Mouse (Mus musculus) heart, postnatal 0 days (tissue): Measurements from ENCODE around the gene Tardbp. TPM values are rescaled to one million over a fixed set of nuclear protein-coding genes. Genes with fewer than 3 reads are reported as not detected.

Experiments
- ATAC-seq: fragments of 200-750 bp; cut with Nextera tagmentation; 2 replicates; pipeline ENCODE4 v1.8.0; 2017; ENCODE audit warnings: low read depth, moderate number of reproducible peaks, moderate library complexity; ENCODE audit not compliant: insufficient read depth
- DNase-seq: peaks from one replicate; pipeline ENCODE4 v3.0.0-alpha.2; 2016; ENCODE audit warnings: low spot score
- H3K27ac ChIP-seq: fragments of 300-500 bp; sonication (generic); 2 replicates; pipeline ENCODE4 v1.5.1; 2014; ENCODE audit warnings: low read depth, mild to moderate bottlenecking
- H3K27me3 ChIP-seq: fragments of 300-500 bp; sonication (generic); 2 replicates; pipeline ENCODE4 v1.6.1; 2014; ENCODE audit warnings: low read length, mixed read lengths; ENCODE audit not compliant: control insufficient read depth, insufficient read depth
- H3K36me3 ChIP-seq: fragments of 300-500 bp; sonication (generic); replicated peaks from 2 replicates; pipeline ENCODE4 v1.6.1; 2014; ENCODE audit warnings: low read length, mixed read lengths; ENCODE audit not compliant: control insufficient read depth, insufficient read depth
- H3K4me1 ChIP-seq: fragments of 300-500 bp; sonication (generic); 2 replicates; pipeline ENCODE4 v1.6.1; 2014; ENCODE audit warnings: antibody characterized with exemption; ENCODE audit not compliant: control insufficient read depth, insufficient read depth
- H3K4me2 ChIP-seq: fragments of 300-500 bp; sonication (generic); 2 replicates; pipeline ENCODE4 v1.6.1; 2014; ENCODE audit warnings: low read depth, mild to moderate bottlenecking, low read length, moderate library complexity
- H3K4me3 ChIP-seq: fragments of 300-500 bp; sonication (generic); 2 replicates; pipeline ENCODE4 v1.5.1; 2014; ENCODE audit warnings: low read depth, low read length
- H3K9ac ChIP-seq: fragments of 300-500 bp; sonication (generic); replicated peaks from 2 replicates; pipeline ENCODE4 v1.6.1; 2014; ENCODE audit warnings: low read depth, low read length, mixed read lengths
- H3K9me3 ChIP-seq: fragments of 300-500 bp; sonication (generic); replicated peaks from 2 replicates; pipeline ENCODE4 v1.6.1; 2016; ENCODE audit warnings: low read length; ENCODE audit not compliant: control insufficient read depth
- CTCF ChIP-seq: IDR thresholded peaks from 2 replicates; pipeline ENCODE4 v1.5.1; 2016; ENCODE audit warnings: antibody characterized with exemption, control low read depth, low read depth
- EP300 ChIP-seq: IDR thresholded peaks from 2 replicates; pipeline ENCODE4 v1.6.1; 2016; ENCODE audit warnings: antibody characterized with exemption, low read depth
- WGBS: fragments of 180-500 bp; shearing (Covaris S2); extraction: QIAGEN DNeasy Blood & Tissue Kit; methylation state at CpG from one replicate; pipeline ENCODE4 v1.1.7; 2014; 5-methylcytosine and 5-hydroxymethylcytosine counted together
- polyA plus RNA-seq: library from polyadenylated mRNA; unstranded; fragments of >200 nt; fragmentation: Nextera tagmentation; extraction: Ambion mirVana; gene quantifications from 2 replicates; pipeline ENCODE4 v1.2.1, GENCODE M21; 2015
- total RNA-seq: library from RNA; depleted of rRNA; stranded (reverse); fragments of >200 nt; gene quantifications from 2 replicates; pipeline ENCODE4 v1.2.3, GENCODE M21; 2014; ENCODE audit warnings: low replicate concordance

Tardbp gene
- total and polyA plus RNA-seq, 2 experiments from 2014 or later, result 89.9 to 93.5 TPM

DNA sequence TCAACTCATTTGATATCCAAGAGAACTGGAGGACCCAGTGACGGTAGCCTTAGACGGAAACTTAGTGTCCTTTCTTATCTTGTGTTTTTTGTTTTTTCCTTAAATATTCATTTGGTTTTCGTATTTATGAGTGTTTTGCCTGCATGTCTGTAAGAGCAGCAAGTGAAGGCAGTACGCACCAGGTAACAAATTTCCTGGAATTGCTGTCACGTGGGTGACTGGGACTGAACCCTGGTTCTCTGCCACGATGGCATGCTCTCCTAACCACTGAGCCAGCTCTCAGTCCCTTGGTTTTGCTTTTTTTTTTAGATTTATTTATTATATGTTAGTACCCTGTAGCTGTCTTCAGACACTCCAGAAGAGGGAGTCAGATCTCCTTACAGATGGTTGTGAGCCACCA, 18.1 kb upstream of the Tardbp start:
- H3K27ac ChIP-seq, result no peak overlapping the region
- H3K4me3 ChIP-seq, result no peak overlapping the region
- no peaks in the 10 kb centered on the region for H3K27me3 ChIP-seq
- DNase-seq (no peak), ATAC-seq (no peak)
- TF ChIP-seq CTCF (no peak), EP300 (no peak)
- no peaks in the 10 kb centered on the region for H3K9me3 ChIP-seq
- no peak overlapping the region for H3K4me2 ChIP-seq
- WGBS, result 78% methylated on average over 6 of the region's 6 CpGs
- H3K9ac ChIP-seq, result no peak overlapping the region
- H3K4me1 ChIP-seq, result peaks cover 6% of the 10 kb centered on the region; the same call in 1 of the 2 replicates
- no peaks in the 10 kb centered on the region for H3K36me3 ChIP-seq

GRCm38 (mm10) chr4:148644157-148644511, 17.3 kb upstream of the Tardbp start:
- TF ChIP-seq EP300, result no peak
- TF ChIP-seq CTCF, result peak; percentile 76
- H3K27me3 ChIP-seq, result no peaks in the 10 kb centered on the region
- DNase-seq (peak; percentile 70), ATAC-seq (0 out of 2 replicates have a peak, but pooled peaks have one; percentile 12)
- H3K4me2 ChIP-seq, result peak overlapping the region; percentile 58
- H3K4me1 ChIP-seq, result peaks cover 6% of the 10 kb centered on the region; the same call in 1 of the 2 replicates
- no peaks in the 10 kb centered on the region for H3K36me3 ChIP-seq
- H3K27ac ChIP-seq, result no peak overlapping the region
- H3K9ac ChIP-seq, result no peak overlapping the region
- H3K9me3 ChIP-seq, result no peaks in the 10 kb centered on the region
- peak overlapping the region; percentile 22; the same call in 1 of the 2 replicates for H3K4me3 ChIP-seq
- WGBS, result 5% methylated on average over 9 of the region's 9 CpGs

- no peaks in the 10 kb centered on the region for H3K36me3 ChIP-seq
- no peak for TF ChIP-seq EP300
- no peak for TF ChIP-seq CTCF
- ATAC-seq, result 0 out of 2 replicates have a peak, but pooled peaks have one; percentile 12
- H3K4me3 ChIP-seq, result peak within 1 kb of the TSS; percentile 22; the same call in 1 of the 2 replicates
- no peaks in the 10 kb centered on the region for H3K27me3 ChIP-seq
- no peak for DNase-seq
- H3K9me3 ChIP-seq, result no peaks in the 10 kb centered on the region
- peak within 1 kb of the TSS; percentile 58 for H3K4me2 ChIP-seq
- WGBS, result 47% methylated on average over 15 of the region's 15 CpGs
- H3K4me1 ChIP-seq, result peaks cover 6% of the 10 kb centered on the region; the same call in 1 of the 2 replicates
- H3K27ac ChIP-seq, result no peak within 1 kb of the TSS
- H3K9ac ChIP-seq, result no peak within 1 kb of the TSS
Measured at GRCm38 (mm10) chr4:148643291-148644156, 16.7 kb upstream of the Tardbp start, which contains the start of gene Gm572. Gm572 (plus strand) TSS chr4:148643317.

GRCm38 (mm10) chr4:148641121-148641520, 14.3 kb upstream of the Tardbp start:
- DNase-seq, result no peak
- no peaks in the 10 kb centered on the region for H3K27me3 ChIP-seq
- H3K27ac ChIP-seq, result no peak overlapping the region
- WGBS, result 81% methylated on average over 5 of the region's 5 CpGs
- H3K4me2 ChIP-seq, result no peak overlapping the region
- H3K36me3 ChIP-seq, result no peaks in the 10 kb centered on the region
- no peaks in the 10 kb centered on the region for H3K9me3 ChIP-seq
- ATAC-seq, result no peak
- peaks cover 6% of the 10 kb centered on the region; the same call in 1 of the 2 replicates for H3K4me1 ChIP-seq
- TF ChIP-seq EP300, result no peak
- H3K4me3 ChIP-seq, result no peak overlapping the region
- no peak overlapping the region for H3K9ac ChIP-seq

DNA sequence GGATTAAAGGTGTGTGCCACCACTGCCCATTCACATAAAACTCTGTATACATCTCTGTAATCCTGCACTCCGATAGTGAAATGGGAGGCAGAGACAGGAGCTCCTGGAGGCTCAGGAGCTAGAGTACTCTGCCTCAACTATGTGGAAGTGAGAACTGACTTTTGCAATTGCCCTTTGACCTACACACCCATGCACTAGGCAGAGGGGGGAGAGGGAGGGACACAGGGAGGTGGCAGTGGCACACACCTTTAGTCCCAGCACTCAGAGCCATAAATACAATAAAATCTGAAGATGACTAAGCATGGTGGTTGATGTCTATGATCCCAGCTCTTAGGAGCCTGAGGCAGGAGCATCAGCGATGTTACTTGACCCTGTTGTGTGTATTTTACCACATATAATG, 12.6 kb upstream of the Tardbp start:
- TF ChIP-seq EP300 (no peak), CTCF (no peak)
- H3K27me3 ChIP-seq, result no peaks in the 10 kb centered on the region
- DNase-seq (no peak), ATAC-seq (no peak)
- H3K27ac ChIP-seq, result no peak overlapping the region
- no peaks in the 10 kb centered on the region for H3K9me3 ChIP-seq
- no peak overlapping the region for H3K4me3 ChIP-seq
- no peaks in the 10 kb centered on the region for H3K36me3 ChIP-seq
- no peak overlapping the region for H3K9ac ChIP-seq
- peaks cover 6% of the 10 kb centered on the region; the same call in 1 of the 2 replicates for H3K4me1 ChIP-seq
- no peak overlapping the region for H3K4me2 ChIP-seq
- WGBS, result 91% methylated on average over 2 of the region's 2 CpGs
